Mouse (Mus musculus): ENCODE data around the gene Elp5. TPM values are rescaled to one million over a fixed set of nuclear protein-coding genes. Genes with fewer than 3 reads are reported as not detected.

Elp5 gene
- total RNA-seq, 2 experiments from 2014 or later, result 72.8 to 72.9 TPM

DNA sequence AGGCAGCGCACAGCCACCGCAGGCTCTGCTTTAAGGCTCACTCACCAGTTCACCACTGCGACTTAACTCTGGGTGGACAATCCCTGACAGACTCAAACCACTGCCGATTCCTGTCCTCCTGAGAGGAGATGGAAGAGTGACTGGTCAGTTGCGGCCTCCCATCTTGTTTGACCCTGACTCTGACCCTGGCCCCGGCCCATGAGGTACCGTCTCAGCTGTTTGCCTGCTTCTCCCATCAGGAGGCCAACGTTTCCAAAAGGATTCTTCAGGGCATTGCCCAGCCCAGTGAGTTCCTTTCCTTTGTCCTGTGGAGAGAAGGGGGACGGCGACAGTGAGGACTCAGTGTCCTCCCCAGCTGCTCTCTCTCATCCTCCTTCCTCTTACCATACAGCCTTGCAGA is 28.6 kb upstream of the Elp5 start:
- TF ChIP-seq CTCF (conservative IDR thresholded peaks at IDR 0.05), result no peak
- Histone ChIP-seq H3K4me3 (no peak overlapping the region), H3K27ac (no peak overlapping the region)
- no peak for DNase-seq (ENCODE audit: low spot score in 2 of 2)

DNA sequence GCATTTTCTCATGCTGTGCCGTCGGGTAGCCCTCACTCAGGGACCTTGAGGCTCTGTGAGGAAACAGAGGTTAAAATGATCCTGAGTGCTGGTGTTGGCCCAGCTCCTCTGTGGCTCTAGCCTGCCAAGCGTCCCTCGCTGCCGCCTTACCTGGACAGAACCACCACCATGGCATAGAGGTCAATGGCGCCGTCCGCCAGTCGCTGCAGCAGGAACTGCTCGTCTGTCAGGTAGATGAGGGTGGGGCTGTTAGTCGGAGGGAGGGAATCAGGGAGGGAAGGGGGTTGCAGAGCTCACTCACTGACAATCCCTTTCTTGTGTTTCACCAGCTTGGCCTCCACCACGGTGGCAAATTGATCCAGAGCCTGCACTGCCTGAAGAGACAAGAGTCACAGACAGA is 28.2 kb upstream of the Elp5 start:
- Histone ChIP-seq H3K4me3 (no peak overlapping the region), H3K27ac (no peak overlapping the region)
- DNase-seq (ENCODE audit: low spot score in 2 of 2), result no peak
- TF ChIP-seq CTCF (conservative IDR thresholded peaks at IDR 0.05), result no peak

DNA sequence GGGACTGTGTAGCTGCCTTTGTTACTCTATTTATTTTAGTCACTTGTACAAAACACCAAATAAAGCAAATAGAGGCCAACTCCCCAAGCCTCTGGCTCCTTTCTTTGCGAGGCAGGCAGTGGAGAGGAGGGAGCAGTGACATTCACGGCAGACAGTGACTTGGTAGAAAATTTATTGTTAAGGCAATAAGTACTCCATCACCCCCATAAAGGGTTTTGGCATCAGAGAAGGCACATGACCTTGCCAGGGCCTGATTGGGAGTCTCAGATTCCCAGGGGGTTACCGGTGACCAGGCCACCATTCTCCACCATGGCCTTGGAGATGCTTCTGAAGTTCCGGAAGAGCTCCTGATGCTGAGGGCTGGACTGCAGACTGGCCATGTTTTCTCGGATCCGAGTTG is 27.7 kb upstream of the Elp5 start:
- H3K27ac ChIP-seq, result no peak overlapping the region
- no peak overlapping the region for H3K4me3 ChIP-seq
- no peak for DNase-seq (ENCODE audit: low spot score in 2 of 2)
- TF ChIP-seq CTCF (conservative IDR thresholded peaks at IDR 0.05), result no peak

DNA sequence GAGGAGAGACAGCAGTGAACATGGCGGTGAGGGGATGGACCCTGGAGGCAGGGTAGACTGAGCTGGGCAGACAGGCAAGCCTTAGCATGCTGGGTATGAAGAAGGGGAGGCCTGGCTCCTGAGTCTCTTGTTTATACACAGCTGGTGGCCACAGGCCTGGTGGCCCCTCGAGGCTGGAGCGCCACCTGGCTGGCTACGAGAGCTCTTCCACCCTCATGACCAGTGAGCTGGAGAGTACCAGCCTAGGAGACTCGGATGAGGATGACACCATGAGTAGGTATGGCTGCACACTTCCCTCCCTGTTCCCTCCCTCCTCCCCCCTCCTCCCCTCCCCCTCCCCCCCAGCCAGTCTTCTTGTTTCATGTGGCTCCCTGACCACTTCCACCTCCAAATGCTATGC is 23.2 kb upstream of the Elp5 start:
- peak; percentile 58 for TF ChIP-seq CTCF (conservative IDR thresholded peaks at IDR 0.05)
- DNase-seq (ENCODE audit: low spot score in 2 of 2), result no peak
- Histone ChIP-seq H3K27ac (no peak overlapping the region), H3K4me3 (no peak overlapping the region)

DNA sequence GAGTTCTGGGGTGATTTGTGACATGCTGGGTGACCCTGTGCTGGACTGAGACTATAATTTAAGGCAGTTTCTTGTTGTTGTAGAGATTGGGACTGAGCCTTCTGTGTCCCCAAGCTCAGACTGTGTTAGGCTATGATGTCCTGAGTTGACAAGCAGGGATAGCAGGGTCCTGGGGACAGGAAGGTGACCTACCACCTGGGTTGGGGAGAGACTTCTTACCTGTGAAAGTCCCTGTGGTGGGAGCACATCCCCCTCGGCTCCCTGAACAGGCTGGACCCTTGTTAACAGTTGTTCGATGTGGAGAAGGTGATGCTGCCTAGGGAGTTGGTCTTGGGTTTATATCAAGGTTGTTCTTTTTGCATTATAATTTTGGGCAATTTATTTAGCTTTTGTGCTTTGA is 20.2 kb upstream of the Elp5 start:
- Histone ChIP-seq H3K27ac (no peak overlapping the region), H3K4me3 (peak overlapping the region; percentile 17; the same call in 1 of the 2 replicates)
- no peak for DNase-seq (ENCODE audit: low spot score in 2 of 2)
- no peak for TF ChIP-seq CTCF (conservative IDR thresholded peaks at IDR 0.05)

DNA sequence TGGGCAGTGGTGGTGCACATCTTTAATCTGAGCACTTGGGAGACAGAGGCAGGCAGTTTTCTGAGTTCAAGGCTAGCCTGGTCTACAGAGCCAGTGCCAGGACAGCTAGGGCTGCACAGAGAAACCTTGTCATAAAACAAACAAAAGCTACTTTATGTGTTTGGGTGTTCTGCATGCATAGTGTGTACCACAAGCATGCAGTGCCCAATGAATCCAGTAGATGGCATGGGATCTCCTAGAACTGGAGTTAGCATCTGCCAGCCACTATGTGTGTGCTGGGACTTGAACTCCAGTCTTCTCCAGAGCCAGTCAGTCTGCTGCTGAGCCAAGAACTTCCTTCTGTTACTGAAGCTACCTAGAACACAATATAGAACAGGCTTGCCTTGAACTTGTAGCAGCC is 19.5 kb upstream of the Elp5 start:
- no peak overlapping the region for H3K27ac ChIP-seq
- DNase-seq (ENCODE audit: low spot score in 2 of 2), result no peak
- peak; percentile 76 for TF ChIP-seq CTCF (conservative IDR thresholded peaks at IDR 0.05)
- H3K4me3 ChIP-seq, result peak overlapping the region; percentile 87

DNA sequence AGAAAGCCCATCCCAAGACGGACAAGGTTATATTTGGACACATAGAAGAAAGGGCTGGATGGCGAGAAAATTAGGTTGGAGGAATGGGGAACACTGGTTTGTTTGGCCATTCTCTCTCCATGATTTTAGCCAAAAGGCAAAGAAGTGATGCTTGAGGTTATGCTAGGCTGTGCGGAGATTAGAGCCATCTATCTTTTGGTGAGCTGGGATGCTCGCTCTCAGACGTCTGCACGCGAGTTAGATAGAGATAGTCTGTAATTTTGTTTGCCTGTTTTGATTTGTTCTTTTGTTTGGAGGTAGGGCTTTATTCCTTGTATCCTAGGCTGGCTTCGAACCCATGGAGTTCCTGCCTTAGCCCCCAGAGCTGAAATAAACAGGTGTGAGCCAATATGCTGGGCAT is 18.8 kb upstream of the Elp5 start:
- H3K4me3 ChIP-seq, result peak overlapping the region; percentile 87
- TF ChIP-seq CTCF (conservative IDR thresholded peaks at IDR 0.05), result no peak
- H3K27ac ChIP-seq, result peak overlapping the region; percentile 97
- DNase-seq (ENCODE audit: low spot score in 2 of 2), result no peak

DNA sequence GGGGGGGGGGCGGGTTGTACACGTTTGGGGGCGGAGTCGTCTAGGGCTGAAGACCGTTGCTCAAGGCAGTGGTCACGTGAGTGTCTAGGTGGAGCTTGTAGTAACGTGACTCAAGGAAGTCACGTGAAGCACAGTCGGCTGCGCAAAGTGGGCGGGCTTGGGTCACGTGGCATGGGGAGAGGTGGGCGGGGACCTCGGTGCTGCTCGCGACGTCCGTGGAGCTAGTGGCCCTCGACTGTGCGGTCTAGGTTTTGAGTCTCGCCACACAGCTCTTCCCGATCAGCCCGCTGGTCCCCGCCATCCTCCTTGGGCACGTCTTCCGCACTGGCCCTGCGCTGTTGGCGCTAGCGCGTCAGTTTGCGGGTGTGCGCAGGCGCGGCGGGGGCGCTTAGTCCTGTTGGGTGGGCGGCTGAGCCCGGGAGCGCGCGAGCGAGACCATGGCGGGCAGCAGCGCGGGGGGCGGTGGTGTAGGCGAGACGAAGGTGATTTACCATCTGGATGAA is 18.1 kb upstream of the Elp5 start, which contains the start of gene Dvl2:
Dvl2 (plus strand) TSS at position 200 of the 503 bp plus-strand sequence.
- TF ChIP-seq CTCF (conservative IDR thresholded peaks at IDR 0.05), result no peak
- peak within 1 kb of the TSS; percentile 97 for H3K27ac ChIP-seq
- peak; percentile 87 to 92 for DNase-seq (ENCODE audit: low spot score in 2 of 2)
- peak within 1 kb of the TSS; percentile 87 for H3K4me3 ChIP-seq

DNA sequence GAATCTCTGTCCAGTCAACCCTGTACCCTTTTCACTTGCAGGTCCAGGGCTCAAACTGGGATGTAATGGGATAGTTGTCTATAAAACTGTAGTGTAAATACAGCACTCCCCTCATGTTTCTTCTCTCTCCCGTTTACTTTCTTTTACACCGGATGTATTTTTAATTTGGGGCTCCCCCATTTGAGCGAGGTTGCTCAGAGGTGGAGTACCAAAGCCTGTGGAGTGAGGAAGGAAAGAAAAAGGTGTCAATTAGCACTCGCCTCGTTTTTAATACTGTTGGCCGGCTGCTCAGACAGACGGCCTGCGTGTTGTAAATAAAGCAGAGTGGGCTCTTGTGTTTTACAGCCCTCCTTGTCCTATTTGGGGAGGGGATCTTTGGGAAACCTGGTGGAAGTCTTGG is 17.3 kb upstream of the Elp5 start:
- Histone ChIP-seq H3K27ac (peak overlapping the region; percentile 21; the same call in 1 of the 2 replicates), H3K4me3 (no peak overlapping the region)
- no peak for TF ChIP-seq CTCF (conservative IDR thresholded peaks at IDR 0.05)
- no peak for DNase-seq (ENCODE audit: low spot score in 2 of 2)

DNA sequence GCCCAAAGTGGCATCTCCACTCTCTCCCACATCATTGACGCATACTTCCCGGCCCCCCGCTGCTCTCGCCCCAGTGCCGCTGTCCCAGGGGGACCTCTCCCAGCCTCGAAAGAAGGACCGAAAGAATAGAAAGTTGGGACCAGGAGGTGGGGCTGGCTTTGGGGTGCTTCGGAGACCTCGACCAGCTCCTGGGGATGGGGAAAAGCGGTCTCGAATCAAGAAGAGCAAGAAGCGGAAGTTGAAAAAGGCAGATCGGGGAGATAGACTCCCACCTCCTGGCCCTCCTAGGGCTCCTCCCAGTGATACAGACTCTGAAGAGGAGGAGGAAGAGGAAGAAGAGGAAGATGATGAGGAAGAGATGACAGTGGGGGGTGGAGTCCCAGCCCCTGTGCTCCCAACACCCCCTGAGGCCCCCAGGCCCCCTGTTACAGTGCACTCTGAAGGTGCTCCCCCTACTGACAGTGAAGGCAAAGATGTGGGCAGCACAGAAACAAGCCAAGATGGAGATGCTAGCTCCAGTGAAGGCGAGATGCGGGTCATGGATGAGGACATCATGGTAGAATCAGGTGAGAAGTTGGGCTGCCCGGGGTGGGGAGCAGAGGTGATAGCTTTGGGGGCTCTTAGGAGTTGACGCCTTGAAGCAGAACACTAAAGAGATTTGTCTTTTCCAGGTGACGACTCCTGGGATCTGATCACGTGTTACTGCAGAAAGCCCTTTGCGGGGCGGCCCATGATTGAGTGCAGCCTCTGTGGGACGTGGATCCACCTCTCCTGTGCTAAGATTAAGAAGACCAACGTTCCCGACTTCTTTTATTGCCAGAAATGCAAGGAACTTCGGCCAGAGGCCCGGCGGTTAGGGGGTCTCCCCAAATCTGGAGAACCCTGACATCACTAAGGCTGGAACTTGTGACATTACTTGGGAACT is 16.5 kb upstream of the Elp5 start:
- Histone ChIP-seq H3K4me3 (no peak overlapping the region), H3K27ac (no peak overlapping the region)
- no peak for DNase-seq (ENCODE audit: low spot score in 2 of 2)
- TF ChIP-seq CTCF (conservative IDR thresholded peaks at IDR 0.05), result peak; percentile 67

DNA sequence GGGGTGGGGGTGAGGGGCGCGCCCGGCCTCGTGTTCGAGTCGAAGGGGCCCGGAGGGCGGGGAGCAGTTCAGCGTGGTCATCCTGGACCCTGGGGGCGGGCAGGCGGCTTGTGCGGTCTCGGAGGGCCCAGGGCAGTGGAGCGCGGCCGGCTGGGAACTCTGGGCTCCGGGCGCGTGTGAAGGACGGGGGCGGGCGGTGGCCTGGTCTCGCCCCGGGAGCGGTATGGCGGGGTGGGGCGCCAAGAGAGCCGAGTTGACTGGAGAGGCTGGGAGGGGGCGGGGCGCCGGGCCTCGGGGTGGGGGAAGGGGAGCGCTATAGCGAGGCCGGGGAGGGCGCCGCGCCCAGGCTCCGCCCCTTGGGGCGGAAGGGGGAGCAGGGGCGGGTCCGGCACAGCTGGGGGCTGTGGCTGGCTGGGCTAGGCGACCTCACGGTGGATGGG is 14.8 kb upstream of the Elp5 start:
- peak overlapping the region; percentile 92 for H3K27ac ChIP-seq
- peak overlapping the region; percentile 83 for H3K4me3 ChIP-seq
- DNase-seq (ENCODE audit: low spot score in 2 of 2), result peak; percentile 68 to 70
- TF ChIP-seq CTCF (conservative IDR thresholded peaks at IDR 0.05), result no peak

DNA sequence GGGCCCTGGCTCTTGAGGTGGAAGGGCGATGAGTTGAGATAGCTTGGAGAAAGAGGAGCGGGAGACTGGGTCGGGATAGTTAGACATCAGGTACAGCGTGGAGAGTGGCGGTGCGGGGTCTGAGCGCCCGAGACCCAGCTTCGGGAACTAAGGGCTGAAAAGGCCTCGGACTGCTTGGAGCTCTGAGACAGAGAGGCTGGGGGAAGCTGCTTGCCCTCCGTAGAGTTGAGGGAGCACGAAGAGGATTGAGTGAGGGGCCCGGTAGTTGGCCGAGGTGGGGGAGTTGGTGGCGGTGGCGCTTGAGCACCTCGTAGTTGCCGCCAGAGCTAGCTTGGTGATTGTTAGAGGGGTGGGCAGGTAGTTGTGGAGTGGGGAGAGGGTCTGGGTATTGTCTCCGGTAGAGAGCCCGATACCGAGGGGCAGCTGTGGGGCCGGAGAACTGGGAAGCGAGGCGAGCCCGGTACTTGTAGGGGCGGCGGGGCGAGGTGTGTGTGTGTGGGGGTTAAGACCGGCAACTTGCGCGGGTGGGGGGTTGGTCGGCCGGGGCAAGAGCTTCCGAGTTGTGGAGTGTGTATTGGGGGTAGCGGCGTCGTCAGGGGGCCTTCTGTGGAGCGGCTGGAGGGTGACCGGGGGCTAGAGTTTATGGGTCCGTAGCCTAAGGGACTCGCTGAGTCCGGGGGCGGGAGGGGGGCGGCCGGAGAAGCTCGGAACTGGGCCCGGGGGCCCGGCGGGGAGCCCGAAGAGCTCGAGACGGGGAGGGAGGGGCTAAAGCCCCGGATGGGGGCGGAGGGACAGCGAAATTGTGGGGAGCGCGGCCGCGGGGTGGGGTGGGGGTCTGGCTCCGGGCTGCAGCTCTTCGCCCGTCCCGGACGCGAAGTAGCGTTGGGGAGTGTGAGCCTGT is 14.1 kb upstream of the Elp5 start:
- DNase-seq (ENCODE audit: low spot score in 2 of 2), result no peak
- TF ChIP-seq CTCF (conservative IDR thresholded peaks at IDR 0.05), result no peak
- peak overlapping the region; percentile 83 for H3K4me3 ChIP-seq
- peak overlapping the region; percentile 92 for H3K27ac ChIP-seq
